Mouse (Mus musculus) liver, embryonic 14.5 days (tissue): ENCODE results near the gene Mrps26.

Experiments used
- CTCF ChIP-seq: IDR thresholded peaks from 2 replicates; pipeline ENCODE4 v1.5.1; 2016; ENCODE audit warnings: antibody characterized with exemption, low read depth, control low read depth
- EP300 ChIP-seq: IDR thresholded peaks from 2 replicates; pipeline ENCODE4 v1.6.1; 2016; ENCODE audit warnings: antibody characterized with exemption, low read depth

- no peak for TF ChIP-seq EP300
- no peak for TF ChIP-seq CTCF
Observed at GRCm38 (mm10) chr2:130581201-130581600, 17.7 kb downstream of the Mrps26 start.
